Mouse (Mus musculus) intestine, postnatal 0 days (tissue): Measurements from ENCODE around the gene Ntn1. TPM values are rescaled to one million over a fixed set of nuclear protein-coding genes. Genes with fewer than 3 reads are reported as not detected.

ENCODE experiments used
- ATAC-seq: fragments of 200-750 bp; cut with Nextera tagmentation; 2 replicates; pipeline ENCODE4 v1.8.0; 2017; ENCODE audit warnings: mild to moderate bottlenecking, moderate TSS enrichment, moderate library complexity
- H3K27ac ChIP-seq: fragments of 300-500 bp; sonication (generic); 2 replicates; pipeline ENCODE4 v1.5.1; 2014; ENCODE audit warnings: mild to moderate bottlenecking, low read depth, low read length, moderate library complexity
- H3K27me3 ChIP-seq: fragments of 300-500 bp; sonication (generic); replicated peaks from 2 replicates; pipeline ENCODE4 v1.6.1; 2014; ENCODE audit warnings: low read length, mixed read lengths; ENCODE audit not compliant: control insufficient read depth, insufficient read depth
- H3K36me3 ChIP-seq: fragments of 300-500 bp; sonication (generic); 2 replicates; pipeline ENCODE4 v1.6.1; 2014; ENCODE audit warnings: mild to moderate bottlenecking, moderate library complexity; ENCODE audit not compliant: control insufficient read depth, insufficient read depth
- H3K4me1 ChIP-seq: fragments of 300-500 bp; sonication (generic); replicated peaks from 2 replicates; pipeline ENCODE4 v1.6.1; 2014; ENCODE audit warnings: antibody characterized with exemption, low read length, mixed read lengths; ENCODE audit not compliant: control insufficient read depth, insufficient read depth
- H3K4me2 ChIP-seq: fragments of 300-500 bp; sonication (generic); replicated peaks from 2 replicates; pipeline ENCODE4 v1.6.1; 2014; ENCODE audit warnings: low read depth, mild to moderate bottlenecking, moderate library complexity
- H3K4me3 ChIP-seq: fragments of 300-500 bp; sonication (generic); 2 replicates; pipeline ENCODE4 v1.5.1; 2014; ENCODE audit warnings: low read depth, low read length
- H3K9ac ChIP-seq: fragments of 300-500 bp; sonication (generic); 2 replicates; pipeline ENCODE4 v1.6.1; 2014; ENCODE audit warnings: mild to moderate bottlenecking, low read depth, low read length
- H3K9me3 ChIP-seq: fragments of 300-500 bp; sonication (generic); 2 replicates; pipeline ENCODE4 v1.6.1; 2016; ENCODE audit warnings: mixed run types; ENCODE audit not compliant: control insufficient read depth
- CTCF ChIP-seq: sonication (generic); IDR thresholded peaks from 2 replicates; pipeline ENCODE4 v1.5.1; 2016; ENCODE audit warnings: low read depth, mild to moderate bottlenecking, control low read depth, antibody characterized with exemption, moderate library complexity
- WGBS: fragments of 180-500 bp; shearing (Covaris S2); extraction: QIAGEN DNeasy Blood & Tissue Kit; methylation state at CpG from one replicate; pipeline ENCODE4 v1.1.7; 2014; 5-methylcytosine and 5-hydroxymethylcytosine counted together
- polyA plus RNA-seq: library from polyadenylated mRNA; unstranded; fragments of >200 nt; fragmentation: Nextera tagmentation; extraction: Ambion mirVana; gene quantifications from 2 replicates; pipeline ENCODE4 v1.2.1, GENCODE M21; 2015

Ntn1 gene
- polyA plus RNA-seq, 1 experiment from 2014 or later = 8.8 TPM

DNA sequence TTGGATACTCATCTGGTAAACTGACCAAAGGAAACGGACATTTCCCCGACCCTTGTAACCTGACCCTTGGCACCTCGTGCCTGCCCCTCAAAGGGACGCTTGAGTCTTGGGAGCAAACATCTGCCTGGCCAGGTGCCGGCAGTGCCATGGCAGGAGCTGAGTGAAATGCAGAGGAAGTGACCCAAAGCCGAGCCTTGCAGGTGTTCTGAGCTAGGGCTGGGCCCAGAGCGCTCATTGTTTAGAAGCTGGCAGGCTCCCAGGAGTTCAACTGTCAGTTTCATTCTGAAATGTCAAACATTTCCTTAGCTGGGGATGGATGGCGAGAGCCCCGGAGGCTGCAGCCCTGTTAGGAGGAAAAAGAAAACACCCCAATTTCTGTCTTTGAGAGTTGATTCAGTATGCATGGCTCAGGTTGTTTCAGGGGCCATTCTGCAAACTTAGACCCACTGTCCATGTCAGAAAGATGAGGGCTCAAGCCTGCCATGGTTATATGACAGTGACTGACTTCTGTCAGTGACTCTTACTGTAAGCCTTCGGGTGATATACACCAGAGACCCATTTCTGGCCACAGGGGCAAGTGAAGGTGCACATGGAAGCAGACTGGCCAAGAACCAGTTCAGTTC lies 200.7 kb downstream of the Ntn1 start:
- Histone ChIP-seq H3K9me3 (no peaks in the 10 kb centered on the region), H3K36me3 (no peaks in the 10 kb centered on the region), H3K4me2 (no peak overlapping the region), H3K27ac (no peak overlapping the region), H3K9ac (no peak overlapping the region), H3K27me3 (no peaks in the 10 kb centered on the region), H3K4me1 (peaks cover 4% of the 10 kb centered on the region; the same call in 1 of the 2 replicates), H3K4me3 (no peak overlapping the region)
- ATAC-seq = no peak
- WGBS = 34% methylated on average over 10 of the region's 10 CpGs
- no peak for TF ChIP-seq CTCF

DNA sequence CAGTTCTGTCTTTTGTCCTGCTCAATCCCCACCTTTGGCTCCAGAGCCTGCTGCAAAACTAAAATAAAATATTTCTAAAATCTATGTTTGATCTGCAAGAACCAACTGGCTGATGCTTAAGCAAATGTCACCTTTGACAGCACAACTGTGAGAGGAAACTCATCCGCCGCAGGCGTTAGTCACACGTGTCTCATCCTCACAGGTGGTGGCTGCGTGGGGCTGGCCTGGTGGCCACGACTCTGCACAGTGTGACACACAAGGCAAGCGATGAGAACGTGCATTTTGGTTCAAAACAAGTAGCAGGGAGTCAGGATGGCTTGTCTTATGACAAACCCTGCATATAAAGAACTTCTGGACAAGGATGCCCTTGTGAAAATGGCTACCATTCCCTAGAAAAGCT lies 201.5 kb downstream of the Ntn1 start:
- no peaks in the 10 kb centered on the region for H3K9me3 ChIP-seq
- H3K9ac ChIP-seq = no peak overlapping the region
- H3K4me2 ChIP-seq = no peak overlapping the region
- no peak for TF ChIP-seq CTCF
- WGBS = 78% methylated on average over 8 of the region's 8 CpGs
- 0 out of 2 replicates have a peak, but pooled peaks cover under 1% of the 10 kb centered on the region for H3K36me3 ChIP-seq
- no peak overlapping the region for H3K4me3 ChIP-seq
- H3K4me1 ChIP-seq = peaks cover 4% of the 10 kb centered on the region; the same call in 1 of the 2 replicates
- no peak overlapping the region for H3K27ac ChIP-seq
- H3K27me3 ChIP-seq = no peaks in the 10 kb centered on the region
- no peak for ATAC-seq

DNA sequence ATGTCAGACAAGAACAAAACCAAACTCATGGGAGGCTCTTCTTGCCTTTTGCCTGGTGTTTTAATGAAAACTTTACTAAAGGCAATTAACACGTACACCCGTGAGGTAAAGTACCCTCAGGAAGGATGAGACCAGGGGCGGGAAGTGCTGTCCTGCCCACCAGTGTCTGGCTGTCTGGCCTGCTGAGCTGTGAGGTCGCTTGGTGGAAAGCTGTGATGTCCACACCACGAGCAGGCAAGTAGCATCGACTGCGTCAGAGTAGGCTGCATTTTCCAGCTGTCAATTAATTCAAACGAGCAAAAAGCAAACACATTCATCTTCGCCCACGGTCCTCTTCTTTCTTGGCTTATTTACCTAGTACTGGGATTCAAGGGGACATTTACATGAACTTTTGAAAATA lies 201.9 kb downstream of the Ntn1 start:
- no peak for TF ChIP-seq CTCF
- Histone ChIP-seq H3K27ac (no peak overlapping the region), H3K9me3 (no peaks in the 10 kb centered on the region), H3K4me1 (peaks cover 4% of the 10 kb centered on the region; the same call in 1 of the 2 replicates), H3K36me3 (0 out of 2 replicates have a peak, but pooled peaks cover 5% of the 10 kb centered on the region), H3K27me3 (no peaks in the 10 kb centered on the region), H3K9ac (no peak overlapping the region), H3K4me3 (no peak overlapping the region), H3K4me2 (no peak overlapping the region)
- no peak for ATAC-seq
- WGBS = 69% methylated on average over 10 of the region's 10 CpGs

DNA sequence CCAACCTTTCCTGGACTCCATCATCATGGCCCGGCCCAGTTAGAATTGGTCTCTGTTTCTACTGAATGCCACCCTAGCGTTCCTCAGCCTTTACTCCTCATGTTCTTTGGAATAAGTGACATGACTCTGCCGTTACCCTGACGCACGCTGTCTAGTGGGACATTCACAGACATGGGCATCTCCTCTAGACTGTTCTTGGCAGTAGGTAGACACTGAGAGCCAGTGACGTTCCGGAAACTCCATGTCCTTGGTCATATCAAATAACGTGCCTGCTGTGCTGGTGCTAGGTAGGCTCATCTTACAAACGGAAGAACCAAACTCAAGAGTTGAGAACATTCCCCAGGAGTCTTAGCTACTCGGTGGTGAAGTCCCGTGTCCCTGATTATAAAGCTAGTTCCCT lies 203.2 kb downstream of the Ntn1 start:
- Histone ChIP-seq H3K36me3 (0 out of 2 replicates have a peak, but pooled peaks cover 6% of the 10 kb centered on the region), H3K4me2 (no peak overlapping the region), H3K4me1 (peaks cover 4% of the 10 kb centered on the region; the same call in 1 of the 2 replicates), H3K27ac (no peak overlapping the region), H3K27me3 (no peaks in the 10 kb centered on the region), H3K9me3 (no peaks in the 10 kb centered on the region), H3K9ac (no peak overlapping the region), H3K4me3 (no peak overlapping the region)
- no peak for ATAC-seq
- WGBS = 91% methylated on average over 11 of the region's 11 CpGs
- TF ChIP-seq CTCF = no peak

DNA sequence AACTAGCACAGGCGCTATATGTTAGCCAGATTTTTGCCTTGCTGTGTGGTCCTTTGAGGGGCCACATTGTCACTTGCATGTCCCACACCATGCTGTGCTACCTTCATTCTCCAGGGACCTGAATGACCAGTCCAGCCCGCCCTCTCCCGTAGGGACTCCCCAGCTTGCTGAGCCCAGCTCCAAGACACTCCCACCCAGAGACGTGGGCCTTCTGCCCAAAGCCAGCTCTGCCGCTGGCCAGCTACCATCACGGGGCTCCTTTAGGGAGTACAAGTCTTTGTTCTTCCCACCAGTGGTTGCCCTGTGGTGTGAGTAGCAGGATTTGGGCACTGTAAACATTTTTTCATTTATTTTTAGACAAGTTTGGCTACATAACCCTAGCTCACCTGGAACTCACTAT lies 204.1 kb downstream of the Ntn1 start:
- H3K9ac ChIP-seq = no peak overlapping the region
- no peak for ATAC-seq
- TF ChIP-seq CTCF = no peak
- 70% methylated on average over 6 of the region's 6 CpGs for WGBS
- no peak overlapping the region for H3K27ac ChIP-seq
- H3K36me3 ChIP-seq = 0 out of 2 replicates have a peak, but pooled peaks cover 6% of the 10 kb centered on the region
- H3K4me1 ChIP-seq = peaks cover 4% of the 10 kb centered on the region; the same call in 1 of the 2 replicates
- H3K27me3 ChIP-seq = no peaks in the 10 kb centered on the region
- H3K4me2 ChIP-seq = no peak overlapping the region
- no peak overlapping the region for H3K4me3 ChIP-seq
- no peaks in the 10 kb centered on the region for H3K9me3 ChIP-seq

DNA sequence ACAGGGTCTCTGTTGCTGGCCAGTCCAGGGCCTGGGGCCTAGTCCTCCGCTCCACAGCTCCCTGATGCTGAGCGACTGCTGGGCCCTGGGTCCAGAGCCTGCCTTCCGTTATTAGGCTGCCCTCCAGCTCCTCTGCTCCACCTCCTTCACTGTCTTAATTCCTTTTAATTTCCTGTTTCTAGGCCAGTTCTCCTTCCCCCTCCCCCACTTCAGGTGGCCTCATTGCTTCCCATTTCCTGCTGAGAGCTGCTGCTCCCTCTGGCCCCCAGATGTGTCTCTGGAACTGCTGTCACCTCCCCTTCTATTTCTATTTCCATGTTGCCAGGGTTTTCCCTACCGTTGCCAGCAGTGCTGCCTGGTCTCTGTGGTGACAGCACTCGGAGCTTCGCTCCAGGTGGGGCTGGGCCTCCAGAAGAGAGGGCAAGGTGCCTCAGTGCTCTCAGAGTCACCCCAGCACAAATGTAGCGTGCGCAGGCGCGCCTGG lies 204.9 kb downstream of the Ntn1 start:
- 73% methylated on average over 10 of the region's 10 CpGs for WGBS
- Histone ChIP-seq H3K4me2 (no peak overlapping the region), H3K27me3 (no peaks in the 10 kb centered on the region), H3K9ac (no peak overlapping the region), H3K4me1 (peaks cover 4% of the 10 kb centered on the region; the same call in 1 of the 2 replicates), H3K4me3 (no peak overlapping the region), H3K36me3 (0 out of 2 replicates have a peak, but pooled peaks cover 6% of the 10 kb centered on the region), H3K27ac (no peak overlapping the region), H3K9me3 (no peaks in the 10 kb centered on the region)
- ATAC-seq = no peak
- TF ChIP-seq CTCF = no peak
